Mouse (Mus musculus): ENCODE data around the gene Bicc1.

DNA sequence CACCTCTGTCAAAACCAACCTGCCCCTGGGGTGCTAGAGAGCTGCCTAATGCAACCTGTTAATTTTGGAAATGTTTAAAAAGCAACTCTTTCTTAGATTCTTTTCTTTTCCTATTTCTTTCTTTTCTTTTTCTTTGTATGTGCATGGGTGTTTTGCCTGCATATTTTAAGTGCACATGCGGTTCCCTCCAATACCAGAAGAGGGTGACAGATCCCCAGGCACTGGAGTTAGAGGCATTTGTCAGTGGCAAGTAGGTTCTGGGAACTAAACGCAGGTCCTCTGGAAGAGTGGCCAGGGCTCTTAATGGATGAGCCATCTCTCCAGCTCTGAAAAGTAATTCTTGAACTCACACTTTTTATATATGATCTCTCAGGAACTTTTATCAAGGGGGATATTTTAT is 66.2 kb downstream of the Bicc1 start:
- TF ChIP-seq POLR2A (IDR thresholded peaks at IDR 0.05; ENCODE audit: low read depth, low read length) (no peak), CTCF (IDR thresholded peaks at IDR 0.05; ENCODE audit: extremely low read depth, insufficient read length, insufficient replicate concordance, low read depth, low read length) (no peak)
